Mouse (Mus musculus) forebrain, embryonic 11.5 days (tissue): ENCODE results near the gene Ddc. TPM values are rescaled to one million over a fixed set of nuclear protein-coding genes. Genes with fewer than 3 reads are reported as not detected.
A peak's percentile ranks its signal among the peaks of the same experiment; 100 is the strongest.

Source experiments
- ATAC-seq: fragments of 200-750 bp; cut with Nextera tagmentation; replicated peaks from 2 replicates; pipeline ENCODE4 v1.8.0; 2017; ENCODE audit warnings: moderate TSS enrichment; ENCODE audit not compliant: low FRiP score
- DNase-seq: peaks from one replicate; pipeline ENCODE4 v3.0.0-alpha.2; 2017; ENCODE audit warnings: low spot score
- H3K27ac ChIP-seq: fragments of 300-500 bp; sonication (generic); 2 replicates; pipeline ENCODE4 v1.5.1; 2014; ENCODE audit warnings: low read depth, low read length
- H3K27me3 ChIP-seq: fragments of 300-500 bp; sonication (generic); 2 replicates; pipeline ENCODE4 v1.6.1; 2014; ENCODE audit warnings: mild to moderate bottlenecking, low read length, mixed read lengths; ENCODE audit not compliant: control insufficient read depth, insufficient read depth
- H3K36me3 ChIP-seq: fragments of 300-500 bp; sonication (generic); 2 replicates; pipeline ENCODE4 v1.6.1; 2014; ENCODE audit warnings: mild to moderate bottlenecking, low read length, moderate library complexity, mixed read lengths; ENCODE audit not compliant: control insufficient read depth, insufficient read depth
- H3K4me1 ChIP-seq: fragments of 300-500 bp; sonication (generic); replicated peaks from 2 replicates; pipeline ENCODE4 v1.6.1; 2014; ENCODE audit warnings: low read length, mixed read lengths; ENCODE audit not compliant: control insufficient read depth, insufficient read depth
- H3K4me2 ChIP-seq: fragments of 300-500 bp; sonication (generic); 2 replicates; pipeline ENCODE4 v1.6.1; 2014; ENCODE audit warnings: low read depth, mild to moderate bottlenecking, low read length, moderate library complexity, mixed read lengths; ENCODE audit not compliant: severe bottlenecking
- H3K4me3 ChIP-seq: fragments of 300-500 bp; sonication (generic); 2 replicates; pipeline ENCODE4 v1.5.1; 2014; ENCODE audit warnings: low read depth, low read length
- H3K9ac ChIP-seq: fragments of 300-500 bp; sonication (generic); 2 replicates; pipeline ENCODE4 v1.6.1; 2014; ENCODE audit warnings: low read length
- H3K9me3 ChIP-seq: fragments of 300-500 bp; sonication (generic); 2 replicates; pipeline ENCODE4 v1.6.1; 2016; ENCODE audit warnings: low read length, mixed read lengths; ENCODE audit not compliant: control insufficient read depth
- WGBS: fragments of 180-500 bp; shearing (Covaris S2); extraction: QIAGEN DNeasy Blood & Tissue Kit; methylation state at CpG from one replicate; pipeline ENCODE4 v1.1.7; 2014; 5-methylcytosine and 5-hydroxymethylcytosine counted together
- polyA plus RNA-seq: library from polyadenylated mRNA; unstranded; fragments of >200 nt; fragmentation: Nextera tagmentation; extraction: Ambion mirVana; gene quantifications from 2 replicates; pipeline ENCODE4 v1.2.1, GENCODE M21; 2014

Ddc gene
- polyA plus RNA-seq, 1 experiment from 2014 or later = 6.8 TPM

GRCm38 (mm10) chr11:11815737-11816136 is 82.2 kb downstream of the Ddc start:
- H3K27ac ChIP-seq = no peak overlapping the region

DNA sequence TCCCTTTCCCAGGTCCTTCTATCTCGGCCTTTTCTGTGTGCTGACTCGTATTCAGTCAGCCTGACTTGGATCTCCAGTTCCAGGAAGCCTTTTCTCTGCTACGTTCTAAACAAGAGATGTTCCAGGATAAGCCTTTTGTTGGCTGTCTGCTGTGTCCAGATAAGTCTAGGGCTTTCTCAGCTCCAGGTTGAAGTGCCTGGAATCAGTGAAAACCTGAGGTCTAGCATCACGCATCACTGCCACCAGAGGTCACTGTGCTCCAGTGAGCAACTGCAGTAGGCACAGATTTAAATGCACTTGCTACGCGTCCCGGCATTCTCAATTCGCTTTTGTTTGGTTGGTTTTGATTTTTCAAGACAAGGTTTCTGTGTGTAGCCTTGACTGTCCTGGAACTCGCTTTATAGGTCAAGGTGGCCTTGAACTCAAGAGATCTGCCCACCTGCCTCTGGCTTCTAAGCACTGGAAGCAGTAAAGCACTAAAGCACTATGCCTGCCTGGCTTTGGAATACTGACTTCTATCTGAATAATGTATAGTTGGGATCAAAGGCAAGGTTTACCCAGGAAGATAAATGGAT is 86.0 kb downstream of the Ddc start:
- ATAC-seq = 0 out of 2 replicates have a peak, but pooled peaks have one; percentile 17
- Histone ChIP-seq H3K4me1 (peaks cover 6% of the 10 kb centered on the region), H3K36me3 (no peaks in the 10 kb centered on the region), H3K4me2 (peak overlapping the region; percentile 20; the same call in 1 of the 2 replicates), H3K9ac (0 out of 2 replicates have a peak overlapping the region, but pooled peaks have one; percentile 30), H3K27ac (no peak overlapping the region), H3K27me3 (no peaks in the 10 kb centered on the region), H3K9me3 (no peaks in the 10 kb centered on the region), H3K4me3 (no peak overlapping the region)
- DNase-seq = peak; percentile 86
- WGBS = 20% methylated on average over 9 of the region's 9 CpGs

More at GRCm38 (mm10) chr11:11815737-11816136, 82.2 kb downstream of the Ddc start:
- Histone ChIP-seq H3K9ac (no peak overlapping the region), H3K27me3 (no peaks in the 10 kb centered on the region), H3K36me3 (no peaks in the 10 kb centered on the region), H3K4me3 (no peak overlapping the region), H3K4me1 (no peaks in the 10 kb centered on the region; the same call in 1 of the 2 replicates), H3K9me3 (no peaks in the 10 kb centered on the region), H3K4me2 (no peak overlapping the region)
- ATAC-seq (no peak), DNase-seq (no peak)
- WGBS = 60% methylated on average over 3 of the region's 3 CpGs

DNA sequence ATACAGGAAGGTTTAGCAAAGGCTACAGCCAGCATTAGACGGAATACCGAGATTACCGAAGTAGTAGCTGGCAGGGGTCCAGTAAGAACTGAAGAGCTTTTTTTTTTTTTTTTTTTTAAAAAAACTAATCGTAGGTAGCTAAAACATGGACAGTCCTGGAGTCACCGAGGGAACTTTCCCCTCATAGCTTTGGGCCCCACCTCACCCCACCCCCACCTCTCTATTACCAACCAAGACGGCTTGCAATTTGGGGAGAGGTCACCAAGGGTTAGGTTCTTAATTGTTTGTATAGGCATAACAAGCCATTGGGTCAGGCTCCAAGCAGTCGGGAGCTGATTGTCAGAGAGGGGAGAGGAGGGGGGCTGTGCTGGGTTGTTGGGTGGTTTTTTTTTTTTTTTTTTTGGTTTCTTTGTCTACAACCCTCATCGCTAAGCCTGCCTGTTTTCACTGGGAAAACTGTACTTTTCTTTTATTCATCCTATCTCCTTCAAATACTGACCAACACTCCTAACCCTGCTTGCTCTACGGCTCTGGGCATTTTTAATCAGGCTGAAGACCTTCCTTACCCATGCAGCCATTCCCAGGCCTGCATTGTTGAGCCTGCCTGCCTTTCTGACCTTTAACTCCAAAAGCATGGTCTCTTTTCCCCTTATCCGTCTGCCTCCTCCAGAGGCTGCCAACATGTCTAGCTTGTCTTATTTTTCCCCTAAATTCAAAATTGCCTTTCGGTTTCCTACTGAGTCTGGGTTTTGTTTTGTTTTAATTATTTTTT is 88.4 kb downstream of the Ddc start:
- Histone ChIP-seq H3K4me1 (peaks cover 6% of the 10 kb centered on the region), H3K9me3 (no peaks in the 10 kb centered on the region), H3K9ac (peak overlapping the region; percentile 93), H3K27me3 (no peaks in the 10 kb centered on the region), H3K27ac (peak overlapping the region; percentile 99), H3K4me3 (peak overlapping the region; percentile 64), H3K36me3 (no peaks in the 10 kb centered on the region), H3K4me2 (peak overlapping the region; percentile 77)
- 2% methylated on average over 11 of the region's 11 CpGs for WGBS
- ATAC-seq = peak; percentile 54
- peak; percentile 73 for DNase-seq

DNA sequence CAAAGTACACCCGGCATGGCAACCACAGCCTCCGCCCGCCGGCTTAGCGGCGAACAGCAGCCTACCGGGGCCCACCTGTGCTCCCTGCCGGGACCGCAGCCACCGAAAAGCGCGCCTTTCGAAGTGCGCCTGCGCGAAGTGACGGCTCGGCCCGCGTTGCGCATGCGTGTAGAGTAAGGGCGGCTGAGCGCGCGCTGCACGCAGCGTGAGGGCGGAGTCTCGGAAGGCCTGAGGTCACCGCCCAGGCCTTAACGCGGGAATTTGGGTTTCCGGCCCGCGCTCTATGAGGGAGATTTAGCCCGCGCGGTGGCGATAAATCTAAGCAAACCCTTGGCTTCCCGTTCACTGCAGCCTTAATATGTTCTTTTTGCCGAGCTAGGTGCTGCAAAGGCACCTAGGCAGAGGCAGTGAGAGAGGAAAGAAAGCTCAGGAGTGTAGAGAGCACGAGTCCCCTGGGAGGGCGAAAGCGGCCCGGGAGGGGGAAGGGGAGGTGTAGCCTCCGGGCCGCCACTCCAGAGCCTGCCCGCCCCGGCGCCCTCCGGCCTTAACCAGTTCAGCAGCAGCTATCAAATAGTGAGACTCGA is 89.0 kb downstream of the Ddc start, which contains the start of gene Fignl1:
Gene Fignl1 (minus strand): TSS at position 143 of the 584 bp plus-strand sequence.
- Histone ChIP-seq H3K4me2 (peak within 1 kb of the TSS; percentile 77), H3K4me3 (peak within 1 kb of the TSS; percentile 64), H3K27ac (peak within 1 kb of the TSS; percentile 99), H3K9ac (peak within 1 kb of the TSS; percentile 93), H3K36me3 (no peaks in the 10 kb centered on the region), H3K9me3 (no peaks in the 10 kb centered on the region), H3K27me3 (no peaks in the 10 kb centered on the region), H3K4me1 (peaks cover 6% of the 10 kb centered on the region)
- ATAC-seq = peak; percentile 95
- DNase-seq = peak; percentile 99
- under 1% methylated on average over 53 of the region's 53 CpGs for WGBS

DNA sequence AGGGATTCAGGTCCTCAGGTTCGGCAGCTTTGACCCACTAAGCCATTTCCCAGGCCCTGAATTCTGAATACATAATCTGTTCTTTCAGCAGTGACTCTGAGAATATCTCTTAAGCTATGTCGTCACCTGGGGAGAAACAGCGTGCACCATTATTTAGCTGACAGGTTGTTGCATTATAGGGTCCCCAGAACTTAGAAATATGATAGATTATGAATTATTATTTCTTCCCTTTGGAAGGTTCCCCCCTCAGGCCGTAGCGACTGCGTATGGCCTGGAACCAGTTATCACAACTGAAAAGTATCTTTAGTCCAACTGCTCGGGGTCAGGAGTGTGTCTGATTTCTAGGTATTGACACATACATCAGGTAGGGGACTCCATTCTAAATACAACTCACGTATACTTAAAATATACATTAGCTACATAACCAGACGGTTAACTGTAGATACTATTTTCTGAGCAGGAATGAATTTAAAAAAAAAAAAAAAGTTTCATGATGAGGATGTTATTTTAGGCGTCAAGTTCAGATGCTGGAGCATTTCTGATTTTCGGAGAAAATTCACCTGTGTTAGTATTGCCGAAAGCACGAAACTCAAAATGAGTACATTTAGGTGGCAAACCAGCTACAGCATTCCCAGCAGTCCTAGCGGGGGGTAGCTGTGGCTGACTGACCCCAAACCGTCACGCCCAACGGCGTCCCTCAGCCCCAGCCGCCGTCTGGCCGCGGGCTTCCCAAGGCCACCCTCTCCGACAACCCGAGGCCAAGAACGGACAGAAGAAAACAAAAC is 89.7 kb downstream of the Ddc start:
- Histone ChIP-seq H3K4me1 (peaks cover 6% of the 10 kb centered on the region), H3K36me3 (no peaks in the 10 kb centered on the region), H3K27me3 (no peaks in the 10 kb centered on the region), H3K27ac (peak overlapping the region; percentile 99), H3K4me2 (peak overlapping the region; percentile 77), H3K4me3 (peak overlapping the region; percentile 64), H3K9ac (peak overlapping the region; percentile 93), H3K9me3 (no peaks in the 10 kb centered on the region)
- ATAC-seq = no peak; the same call in 1 of the 2 replicates
- no peak for DNase-seq
- 13% methylated on average over 25 of the region's 25 CpGs for WGBS

DNA sequence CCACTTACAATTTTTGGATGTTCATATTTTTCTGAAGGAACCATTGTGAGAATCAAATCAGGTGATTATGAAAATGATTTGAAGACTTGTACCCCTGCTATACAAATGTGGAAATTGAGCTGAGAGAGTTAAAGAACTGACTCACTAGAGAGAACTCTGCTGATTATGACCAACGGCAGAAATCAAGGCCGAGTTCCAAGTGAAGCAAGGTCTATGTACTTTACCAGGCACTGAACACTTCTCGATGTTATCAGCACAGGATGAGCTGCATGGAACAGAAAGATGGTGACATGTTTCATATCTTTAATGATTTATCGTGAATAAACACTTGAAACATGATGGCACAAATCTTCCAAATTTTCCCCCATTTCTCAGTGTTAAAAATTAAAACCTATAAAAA is 92.0 kb downstream of the Ddc start:
- H3K27ac ChIP-seq = no peak overlapping the region
- no peak for ATAC-seq
- peaks cover 8% of the 10 kb centered on the region for H3K36me3 ChIP-seq
- 89% methylated on average over 4 of the region's 4 CpGs for WGBS
- no peaks in the 10 kb centered on the region for H3K27me3 ChIP-seq
- H3K9ac ChIP-seq = no peak overlapping the region
- H3K4me2 ChIP-seq = no peak overlapping the region
- peaks cover 6% of the 10 kb centered on the region for H3K4me1 ChIP-seq
- DNase-seq = no peak
- H3K4me3 ChIP-seq = no peak overlapping the region
- H3K9me3 ChIP-seq = no peaks in the 10 kb centered on the region

DNA sequence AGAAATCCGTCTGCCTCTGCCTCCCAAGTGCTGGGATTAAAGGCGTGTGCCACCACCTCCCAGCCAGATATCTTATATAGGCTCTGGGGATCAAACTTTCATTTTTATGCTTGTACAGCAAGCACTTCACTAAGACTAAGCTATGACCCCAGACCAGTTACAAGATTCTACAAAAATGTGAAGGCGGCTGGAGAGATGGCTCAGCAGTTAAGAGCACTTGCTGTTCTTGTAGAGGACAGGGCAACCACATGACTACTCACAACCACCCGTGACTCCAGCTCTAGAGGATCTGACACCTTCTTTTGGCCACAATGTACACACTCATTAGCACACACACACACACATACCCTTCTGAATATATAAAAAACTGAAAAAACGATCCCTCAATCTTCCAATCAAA is 93.5 kb downstream of the Ddc start:
- DNase-seq = no peak
- H3K4me2 ChIP-seq = no peak overlapping the region
- H3K4me3 ChIP-seq = no peak overlapping the region
- no peak for ATAC-seq
- peaks cover 8% of the 10 kb centered on the region for H3K36me3 ChIP-seq
- H3K9ac ChIP-seq = no peak overlapping the region
- H3K27me3 ChIP-seq = no peaks in the 10 kb centered on the region
- H3K4me1 ChIP-seq = 0 out of 2 replicates have a peak, but pooled peaks cover 2% of the 10 kb centered on the region
- no peaks in the 10 kb centered on the region for H3K9me3 ChIP-seq
- 89% methylated on average over 5 of the region's 5 CpGs for WGBS
- no peak overlapping the region for H3K27ac ChIP-seq

GRCm38 (mm10) chr11:11801067-11801466 is 96.9 kb downstream of the Ddc start:
- DNase-seq = no peak
- Histone ChIP-seq H3K36me3 (peaks cover 8% of the 10 kb centered on the region), H3K9me3 (no peaks in the 10 kb centered on the region), H3K4me2 (no peak overlapping the region), H3K4me1 (no peaks in the 10 kb centered on the region), H3K4me3 (no peak overlapping the region), H3K9ac (no peak overlapping the region), H3K27ac (no peak overlapping the region), H3K27me3 (no peaks in the 10 kb centered on the region)
- WGBS = 95% methylated on average over 9 of the region's 9 CpGs
- no peak for ATAC-seq
